Mouse (Mus musculus) spleen, adult 2 months (tissue): Measurements from ENCODE around the gene Prkn.

Experiments used
- CTCF ChIP-seq: fragments of 200-500 bp; IDR thresholded peaks from 2 replicates; pipeline ENCODE4 v1.5.1; 2011; ENCODE audit warnings: mild to moderate bottlenecking, inconsistent platforms; ENCODE audit not compliant: insufficient read depth, insufficient read length, insufficient replicate concordance; ENCODE audit errors: extremely low read depth
- POLR2A ChIP-seq: fragments of 200-500 bp; IDR thresholded peaks from 2 replicates; pipeline ENCODE4 v1.6.1; 2011; ENCODE audit warnings: low read depth, low read length, inconsistent platforms

- TF ChIP-seq POLR2A, result no peak
- TF ChIP-seq CTCF, result no peak
These were observed 42.1 kb downstream of the Prkn start for GRCm38 (mm10) chr17:10882260-10882659.
